Mouse (Mus musculus) left cerebral cortex, adult 18-20 months (tissue): ENCODE data around the gene 5031439G07Rik. TPM values are rescaled to one million over a fixed set of nuclear protein-coding genes. Genes with fewer than 3 reads are reported as not detected.
"Not testable (repeated sequence)": the region's sequence is repeated elsewhere in the genome, so short reads cannot be mapped to it uniquely, and the experiment has no call there.

Experiments
- DNase-seq, 2 experiments: peaks; one replicate each; pipeline ENCODE4 v3.0.0; 2021 to 2022; ENCODE audit warnings: low spot score in 2 of 2, mixed read lengths in 1 of 2
- long read RNA-seq, 2 experiments: library from polyadenylated mRNA; stranded (forward); transcript quantifications; one replicate each; pipeline ENCODE4 v2.0.0; 2021
- total RNA-seq, 2 experiments: library from RNA; stranded (reverse); gene quantifications; 2 replicates each; pipeline ENCODE4 v1.2.3; 2021

Gene 5031439G07Rik
- 10 to 100 TPM; 90.8 to 94.2 TPM for total RNA-seq
- long read RNA-seq, experiment 1, full-length matches to known transcripts, result 51 of 131 reads
- long read RNA-seq, experiment 1, partial matches to known transcripts, result 56 of 131 reads
- long read RNA-seq, experiment 1, other reads (novel, unspliced or antisense), result 24 of 131 reads
- long read RNA-seq, experiment 2, full-length matches to known transcripts, result 21 of 60 reads
- long read RNA-seq, experiment 2, partial matches to known transcripts, result 28 of 60 reads
- long read RNA-seq, experiment 2, other reads (novel, unspliced or antisense), result 11 of 60 reads

DNA sequence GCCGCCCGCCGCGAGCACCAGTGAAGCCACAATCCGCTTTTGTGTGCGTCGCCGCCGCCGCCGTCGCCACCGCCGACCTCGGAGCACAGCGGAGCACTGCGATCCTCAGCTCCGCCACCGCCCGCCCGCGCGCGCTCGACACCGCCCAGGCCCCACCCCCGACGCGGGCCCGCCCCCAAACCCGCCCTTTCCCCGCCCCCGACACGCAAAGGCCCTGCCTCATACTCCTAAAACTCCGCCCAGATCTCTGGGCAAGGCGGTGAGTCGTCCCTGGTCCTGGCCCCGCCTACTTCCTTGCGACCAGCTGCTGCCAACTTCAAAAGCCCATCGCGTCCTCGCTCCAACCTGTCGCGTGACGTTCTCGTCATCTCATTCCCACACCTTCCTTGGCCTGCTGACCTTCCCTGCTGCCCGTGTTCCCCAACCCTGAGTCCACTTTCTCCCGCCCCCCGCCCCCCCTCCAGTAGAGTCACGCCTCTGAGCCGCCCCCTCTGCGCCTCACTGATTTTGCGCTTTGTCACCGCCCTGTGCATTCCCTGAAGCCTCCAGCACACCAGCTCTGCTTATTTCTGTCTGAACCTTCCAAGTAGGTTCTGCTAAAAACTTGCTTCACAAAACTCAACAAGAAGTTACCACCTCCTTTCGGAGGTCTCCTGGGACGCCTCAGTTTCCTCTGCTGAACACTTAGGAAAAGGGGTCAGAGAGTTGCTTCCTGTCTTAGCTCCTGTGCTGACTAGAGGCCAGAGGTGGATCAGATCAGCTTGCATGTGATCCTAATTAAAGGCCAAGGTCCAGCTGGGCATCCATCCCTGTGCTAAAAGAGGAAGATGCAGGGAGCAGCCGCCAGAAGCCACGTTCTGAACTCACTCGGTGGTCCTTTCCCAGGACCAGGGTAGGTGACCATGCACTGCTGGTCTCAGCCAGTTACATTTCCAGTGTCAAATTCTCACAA is at the start of gene 5031439G07Rik:
Gene 5031439G07Rik (minus strand): TSS at position 678 of the 952 bp plus-strand sequence.
- peak; percentile 77 to 87 for DNase-seq

DNA sequence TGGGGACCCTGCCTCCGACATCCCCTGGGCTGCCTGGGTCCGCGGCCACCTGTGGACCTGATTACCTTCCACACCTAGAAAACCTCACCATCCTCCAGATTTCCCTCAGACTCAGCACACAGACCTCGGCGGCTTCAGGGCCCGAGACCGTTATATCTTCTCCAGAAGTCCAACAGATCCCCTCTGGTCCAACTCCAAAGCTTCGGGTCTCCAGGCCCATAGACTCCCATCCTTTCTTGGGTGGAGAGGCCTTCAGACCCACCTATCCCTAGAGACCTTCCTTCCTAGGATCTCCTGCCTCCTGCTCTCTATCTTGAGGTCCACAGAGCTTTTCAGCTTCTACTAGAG is 49.0 kb upstream of the 5031439G07Rik start:
- DNase-seq, result peak in 1 of 2 experiments; percentile 9

DNA sequence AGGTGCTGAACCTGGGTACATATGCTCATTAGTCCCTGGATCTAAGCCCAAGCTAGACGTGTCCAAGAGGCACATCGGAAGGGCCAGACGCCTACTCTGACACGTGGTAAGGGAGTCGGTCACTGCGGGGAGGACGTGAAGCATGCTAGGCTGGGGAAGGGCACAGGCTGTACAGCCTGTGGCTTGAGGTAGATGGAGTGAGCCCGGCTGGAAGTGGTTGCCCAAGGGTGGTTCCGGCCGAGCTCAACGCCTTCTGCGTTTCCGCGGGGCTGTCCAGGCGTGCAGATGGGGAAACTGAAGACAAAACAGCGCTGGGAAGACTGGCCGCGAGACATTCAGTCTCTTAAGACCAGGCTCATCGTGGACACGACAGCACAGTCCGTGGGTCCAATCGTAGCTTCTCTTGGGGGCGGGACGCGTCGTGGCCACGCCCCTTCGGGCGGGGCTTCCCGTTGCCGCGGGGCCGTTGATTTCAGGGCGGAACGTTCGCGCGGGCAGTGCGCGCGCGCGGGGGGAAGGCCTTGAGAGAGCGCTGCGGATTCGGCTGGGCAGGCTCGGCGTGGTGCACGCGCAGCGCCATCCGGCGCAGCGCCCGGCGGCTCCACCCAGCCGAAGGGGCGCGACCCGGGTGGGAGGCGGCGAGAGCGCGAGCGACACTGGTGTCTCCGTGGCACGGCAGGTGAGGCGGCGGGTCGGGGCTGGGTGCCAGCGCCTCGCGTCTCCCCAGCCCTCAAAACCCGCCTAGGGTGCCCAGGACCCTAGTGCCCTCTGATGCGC is 48.4 kb upstream of the 5031439G07Rik start:
- peak; percentile 94 to 98 for DNase-seq

DNA sequence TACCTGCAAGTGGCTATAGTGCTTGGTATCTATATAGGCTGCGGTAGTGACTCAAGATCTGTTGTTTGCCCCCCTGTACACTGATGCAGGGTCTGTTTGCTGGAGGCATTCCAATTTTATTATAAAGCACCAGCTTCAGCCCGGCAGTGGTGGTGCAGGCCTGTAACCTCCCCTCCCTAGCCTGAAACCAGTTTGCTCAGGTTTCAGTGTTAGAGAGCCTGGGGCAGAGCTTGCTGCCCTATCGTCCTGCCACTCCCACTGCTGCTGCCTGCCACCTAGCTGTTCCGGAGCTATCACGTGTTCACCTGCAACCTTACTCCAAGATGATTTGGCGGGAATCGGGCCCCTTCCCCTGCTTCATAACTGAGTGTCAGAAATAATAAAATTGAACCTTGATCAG is 45.6 kb upstream of the 5031439G07Rik start:
- not testable (repeated sequence) for DNase-seq

DNA sequence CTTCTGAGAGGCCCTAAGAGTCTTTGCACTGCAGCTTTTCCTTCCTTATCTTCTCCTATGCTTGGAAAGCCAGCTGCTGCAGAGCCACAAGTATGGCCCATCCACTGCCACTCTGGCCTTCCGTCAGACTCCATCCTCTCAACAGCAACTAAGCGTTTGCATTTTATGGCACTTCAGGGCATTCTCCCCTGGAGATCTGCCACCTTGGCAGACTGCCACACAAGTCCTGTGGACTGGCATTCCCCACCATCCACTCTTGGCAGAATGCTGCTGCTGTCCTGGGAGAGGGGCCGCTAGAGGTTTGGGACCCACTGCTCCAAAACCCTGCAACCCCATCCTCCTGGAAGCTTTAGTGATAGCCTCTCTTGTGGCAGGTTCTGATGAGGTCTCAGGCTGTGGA is 43.5 kb upstream of the 5031439G07Rik start:
- no peak for DNase-seq

DNA sequence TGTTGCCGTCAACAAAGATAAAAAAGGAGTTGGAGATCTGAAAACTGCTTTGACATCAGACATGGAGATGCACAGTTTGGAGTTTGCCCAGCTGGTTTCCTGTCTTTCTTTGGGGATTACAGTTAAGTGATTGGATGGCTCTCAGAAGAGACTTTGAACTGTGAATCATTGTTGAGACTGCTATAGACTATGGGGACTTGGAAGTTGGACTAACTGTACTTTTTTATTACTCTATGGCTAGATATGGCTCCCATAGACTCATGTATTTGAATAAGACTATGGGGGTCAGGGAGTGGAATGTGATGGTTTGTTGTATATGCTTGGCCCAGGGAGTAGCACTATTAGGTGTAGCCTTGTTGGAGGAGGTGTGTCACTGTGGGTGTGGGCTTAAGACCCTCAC is 42.3 kb upstream of the 5031439G07Rik start:
- not testable (repeated sequence) for DNase-seq

DNA sequence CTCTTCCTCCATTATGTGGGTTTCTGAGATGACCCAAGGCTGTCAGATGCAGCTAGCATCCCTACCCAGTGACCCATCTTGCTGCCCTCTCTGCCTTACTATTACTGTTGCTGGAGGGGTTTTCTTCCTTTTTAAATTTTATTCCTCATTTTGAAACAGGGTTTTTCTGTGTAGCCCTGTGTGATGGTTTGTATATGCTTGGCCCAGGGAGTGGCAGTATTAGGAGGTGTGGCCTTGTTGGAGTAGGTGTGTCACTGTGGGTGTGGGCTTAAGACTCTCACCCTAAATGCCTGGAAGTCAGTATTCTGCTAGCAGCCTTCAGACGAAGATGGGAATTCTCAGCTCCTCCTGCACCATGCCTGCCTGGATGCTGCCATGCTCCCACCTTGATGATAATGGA is 40.3 kb upstream of the 5031439G07Rik start, which contains the start of gene Fam118a:
Gene Fam118a (plus strand): TSS at position 301 of the 400 bp plus-strand sequence.
- not testable (repeated sequence) for DNase-seq

DNA sequence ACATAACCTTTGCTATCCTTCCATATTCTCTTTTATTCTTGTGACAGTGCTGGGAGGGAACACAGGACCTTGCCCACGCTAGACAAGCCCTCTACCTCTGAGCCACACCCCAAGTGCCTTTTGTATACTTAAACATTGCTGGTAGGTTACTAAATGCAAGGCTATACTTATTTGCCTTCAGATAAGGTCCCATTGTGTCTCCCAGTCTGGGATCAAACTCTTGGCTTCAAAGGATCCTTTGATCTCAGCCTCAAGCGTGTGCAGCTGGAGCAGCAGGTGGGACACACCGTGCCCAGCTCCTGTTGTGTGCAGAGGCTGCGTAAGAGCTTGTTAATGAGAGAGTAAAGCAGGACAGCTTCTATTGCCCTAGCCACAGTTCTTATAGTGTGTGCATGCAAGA is 39.4 kb upstream of the 5031439G07Rik start:
- no peak for DNase-seq

DNA sequence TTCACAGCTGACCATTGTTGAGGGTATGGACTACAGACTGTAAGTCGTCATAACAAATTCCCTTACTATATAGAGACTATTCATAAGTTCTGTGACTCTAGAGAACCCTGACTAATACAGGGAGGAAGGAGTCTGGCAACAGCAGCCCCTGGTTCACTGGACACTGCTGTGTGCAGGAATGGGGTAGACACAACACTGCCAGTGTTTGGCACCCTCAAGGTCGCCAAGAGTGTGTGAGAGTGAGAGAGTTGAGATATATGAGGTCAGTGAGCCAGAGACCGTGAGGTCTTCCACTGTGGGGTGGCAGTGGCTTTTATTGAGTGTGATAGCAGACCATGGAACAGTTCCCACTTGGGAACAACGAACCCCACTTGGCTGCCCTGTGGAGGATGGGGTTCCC is 37.8 kb upstream of the 5031439G07Rik start:
- DNase-seq, result no peak

DNA sequence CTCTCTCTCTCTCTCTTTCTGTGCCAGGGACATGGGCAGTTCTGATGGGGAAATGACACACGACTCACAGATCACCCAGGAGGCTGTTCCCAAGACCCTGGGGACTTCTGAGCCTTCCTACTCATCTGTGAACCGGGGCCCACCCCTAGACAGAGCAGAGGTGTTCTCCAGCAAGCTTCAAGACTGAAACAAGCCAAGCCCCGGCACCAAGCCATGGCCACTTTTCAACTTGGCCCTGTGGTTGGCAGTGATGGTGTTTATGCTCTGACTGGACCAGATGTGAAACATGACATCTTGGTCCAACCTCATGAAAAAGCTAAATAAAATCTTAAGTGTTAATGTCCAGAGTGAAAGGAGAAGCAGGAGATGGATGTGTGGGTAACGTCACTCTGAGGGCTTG is 33.9 kb upstream of the 5031439G07Rik start:
- no peak for DNase-seq

DNA sequence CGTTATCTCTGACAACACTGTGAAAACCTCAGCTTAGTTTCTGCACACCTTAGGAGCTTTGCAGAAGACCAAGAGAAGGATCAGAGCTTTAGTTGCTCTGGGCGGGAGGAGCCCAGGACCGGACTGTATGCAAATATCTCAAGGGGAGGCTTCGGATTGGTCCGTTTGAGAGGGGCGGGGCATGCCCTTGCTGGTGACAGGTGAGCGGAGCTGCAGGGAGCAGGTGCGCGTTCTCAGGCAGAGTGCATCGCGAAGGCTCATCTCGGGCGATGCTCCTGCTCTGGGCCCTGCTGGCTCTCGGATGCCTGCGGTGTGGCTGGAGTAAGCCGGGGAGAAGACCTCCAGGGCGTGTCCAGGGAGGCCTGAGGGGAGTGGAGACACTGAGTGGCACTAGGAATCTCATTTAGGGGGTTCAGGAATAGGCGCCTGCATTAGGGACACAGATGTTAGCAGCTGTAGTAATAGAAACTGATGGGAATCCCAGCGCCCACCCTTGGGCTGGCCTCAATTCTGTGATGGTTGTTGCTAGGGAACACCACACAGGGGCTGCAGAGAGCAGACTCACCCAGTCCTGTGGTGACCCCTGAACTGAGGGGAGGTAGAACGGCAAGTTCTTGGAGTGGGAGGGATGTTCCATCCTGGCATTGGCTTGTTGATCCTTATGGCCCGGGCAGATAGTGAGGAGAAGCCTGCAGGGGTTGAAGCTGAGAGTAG is 28.8 kb upstream of the 5031439G07Rik start, which contains the start of gene Upk3a:
Gene Upk3a (plus strand): TSS at position 191 of the 714 bp plus-strand sequence.
- DNase-seq, result no peak

DNA sequence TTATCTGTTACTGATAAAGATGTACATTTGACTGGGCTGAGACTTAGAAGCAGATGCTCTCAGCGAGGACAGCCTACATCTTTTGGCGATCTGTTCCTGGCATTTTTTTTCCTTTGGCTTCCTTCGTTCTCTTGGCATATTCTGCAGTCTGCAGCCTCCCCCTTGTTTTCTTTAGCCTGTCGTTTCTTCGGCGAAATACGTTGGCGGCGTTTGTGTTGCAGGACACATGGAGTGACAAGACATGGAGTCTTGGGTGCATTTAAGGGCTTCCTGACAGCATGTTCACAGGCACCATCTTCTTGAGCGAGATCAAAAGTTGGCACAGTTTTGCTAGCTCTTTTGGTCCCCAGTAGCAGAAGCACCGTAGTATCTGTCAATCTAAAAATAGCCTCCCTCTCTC is 27.4 kb upstream of the 5031439G07Rik start:
- DNase-seq, result peak; percentile 57 to 77

DNA sequence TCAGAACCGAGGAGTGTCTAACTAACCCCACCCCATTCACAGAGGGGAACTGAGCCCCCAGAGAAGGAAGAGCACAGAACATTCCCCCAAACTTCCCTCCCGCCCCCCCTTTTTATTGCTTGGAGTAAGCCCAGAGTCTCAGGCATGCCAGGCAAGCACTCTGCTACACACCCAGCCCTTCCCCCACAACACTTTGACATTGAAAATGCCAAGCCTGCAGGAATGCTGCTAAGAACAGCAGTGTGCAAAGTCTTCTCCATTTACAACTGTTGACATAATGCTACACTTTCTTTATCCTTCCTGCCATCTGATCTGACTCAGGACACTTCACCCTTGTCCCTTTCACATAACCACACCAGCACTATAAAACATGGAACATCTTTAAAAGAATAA is 24.3 kb upstream of the 5031439G07Rik start:
- no peak for DNase-seq

DNA sequence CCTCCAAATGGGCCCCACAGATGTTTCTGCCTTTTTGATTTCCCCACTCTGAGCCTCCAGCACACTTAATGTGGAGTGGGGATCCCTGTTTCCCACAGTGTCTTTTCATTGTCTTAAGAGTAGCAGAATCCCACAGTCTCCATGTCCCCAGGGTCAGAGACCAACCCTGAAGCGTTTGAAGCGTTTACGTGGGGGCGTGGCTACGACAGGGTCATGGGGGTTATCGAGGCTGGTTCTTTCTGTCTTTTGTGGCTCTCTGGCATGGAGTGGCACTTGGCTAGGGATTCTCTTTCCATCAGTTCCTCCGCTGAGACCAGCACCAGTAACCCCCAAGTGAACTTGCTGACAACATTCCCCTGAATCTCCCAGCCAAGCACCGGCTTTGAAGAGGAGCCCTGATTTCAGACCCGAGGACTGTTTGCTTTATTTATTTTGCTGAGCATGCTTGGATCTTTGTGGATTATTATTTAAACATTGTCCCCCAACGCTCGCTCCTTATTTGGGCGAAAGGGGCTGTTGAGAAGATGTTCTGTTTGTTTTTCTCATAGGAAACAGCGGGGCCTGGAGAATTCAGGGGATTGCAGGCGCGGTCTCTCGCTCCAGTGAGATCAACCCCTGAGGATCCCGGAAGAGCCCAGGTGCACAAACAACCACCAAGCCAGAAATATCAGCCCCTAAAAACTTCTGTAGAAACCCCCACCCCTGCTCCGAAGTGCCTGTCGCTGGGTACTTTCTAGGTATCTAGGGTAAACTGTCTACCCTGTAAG is 23.7 kb upstream of the 5031439G07Rik start:
- no peak for DNase-seq

DNA sequence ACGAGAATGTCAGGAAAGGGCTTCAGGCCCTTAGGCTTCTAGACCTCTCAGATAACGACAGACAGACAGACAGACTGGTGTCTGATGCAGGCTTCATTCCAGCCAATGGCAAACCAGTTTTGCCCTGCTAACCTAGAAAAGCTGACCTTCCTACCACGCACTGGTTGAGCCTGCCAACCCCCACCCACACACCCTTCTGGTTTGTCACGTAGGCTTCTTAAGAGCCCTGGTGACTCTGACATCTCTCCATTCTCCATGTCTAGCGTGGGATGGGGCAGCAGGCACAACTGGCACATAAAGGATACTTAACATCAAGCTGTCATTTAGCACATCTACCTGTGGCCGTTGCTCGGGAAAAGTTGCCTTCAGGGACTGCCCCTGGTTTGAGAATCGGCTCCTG is 21.3 kb upstream of the 5031439G07Rik start:
- DNase-seq, result no peak

DNA sequence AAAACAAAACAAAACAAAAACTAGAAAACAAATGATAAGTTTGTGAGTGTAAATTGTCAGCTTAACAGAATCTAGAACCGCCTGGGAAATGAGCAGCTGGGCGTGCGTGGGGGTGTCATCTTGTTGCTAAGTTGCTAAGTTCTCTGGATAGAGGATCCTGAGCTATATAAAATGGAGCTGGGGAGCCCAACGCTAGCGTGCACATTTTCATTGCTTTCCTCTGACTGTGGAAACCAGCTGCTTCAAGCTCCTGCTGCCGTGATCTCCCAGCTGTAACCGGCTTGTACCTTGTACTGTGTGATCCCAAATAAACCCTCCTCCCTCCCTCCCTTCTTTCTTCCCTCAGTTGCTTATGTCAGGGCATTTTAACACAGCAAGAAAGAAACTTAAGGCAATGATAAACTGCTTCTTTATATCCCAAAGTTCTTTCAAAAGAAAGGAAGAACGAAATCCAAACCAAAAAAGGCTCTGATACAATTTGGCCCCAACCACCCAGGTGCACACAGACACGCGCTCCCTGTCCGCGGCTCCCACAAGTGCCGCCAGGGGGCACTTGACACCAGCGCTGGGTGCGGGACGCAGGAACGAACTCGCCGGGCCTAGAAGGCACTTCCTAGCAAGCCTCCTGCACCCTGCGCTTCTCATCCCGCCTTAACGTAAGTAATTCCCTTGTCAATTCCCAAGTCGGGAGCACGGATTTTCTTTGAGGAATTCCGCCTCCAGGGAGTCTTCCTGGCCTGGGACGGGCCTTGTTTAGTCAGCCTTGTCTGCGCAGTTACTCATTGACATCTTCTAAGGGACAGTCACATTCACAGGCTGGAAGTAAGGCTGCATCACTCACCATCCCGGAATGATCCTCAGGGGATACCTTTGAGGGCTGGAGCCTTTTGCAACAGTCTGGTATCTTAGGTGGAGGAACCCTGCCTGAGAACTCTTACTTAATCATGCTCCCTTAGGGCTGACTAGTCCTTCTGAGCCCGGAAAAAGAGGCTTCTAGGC is 12.9 kb upstream of the 5031439G07Rik start:
- DNase-seq, result peak; percentile 79 to 80

DNA sequence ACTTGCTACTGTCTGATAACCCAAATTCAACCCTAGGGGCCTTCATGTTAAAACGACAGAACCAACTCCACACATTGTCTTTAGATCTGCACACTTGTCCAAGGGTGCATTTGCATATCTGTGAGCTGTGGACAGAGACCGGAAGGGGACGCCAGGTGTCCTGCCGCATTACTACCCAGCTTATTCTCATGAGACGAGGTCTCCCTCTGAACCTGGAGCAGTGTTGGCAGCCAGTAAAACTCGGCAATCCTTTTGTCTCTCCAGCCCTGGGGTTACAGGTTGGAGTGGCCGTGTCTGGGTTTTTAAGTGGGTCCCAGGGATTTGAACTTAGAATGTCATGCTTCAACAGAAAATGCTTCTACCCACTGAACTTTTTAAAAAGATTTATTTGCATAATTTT is 11.6 kb upstream of the 5031439G07Rik start:
- no peak for DNase-seq

DNA sequence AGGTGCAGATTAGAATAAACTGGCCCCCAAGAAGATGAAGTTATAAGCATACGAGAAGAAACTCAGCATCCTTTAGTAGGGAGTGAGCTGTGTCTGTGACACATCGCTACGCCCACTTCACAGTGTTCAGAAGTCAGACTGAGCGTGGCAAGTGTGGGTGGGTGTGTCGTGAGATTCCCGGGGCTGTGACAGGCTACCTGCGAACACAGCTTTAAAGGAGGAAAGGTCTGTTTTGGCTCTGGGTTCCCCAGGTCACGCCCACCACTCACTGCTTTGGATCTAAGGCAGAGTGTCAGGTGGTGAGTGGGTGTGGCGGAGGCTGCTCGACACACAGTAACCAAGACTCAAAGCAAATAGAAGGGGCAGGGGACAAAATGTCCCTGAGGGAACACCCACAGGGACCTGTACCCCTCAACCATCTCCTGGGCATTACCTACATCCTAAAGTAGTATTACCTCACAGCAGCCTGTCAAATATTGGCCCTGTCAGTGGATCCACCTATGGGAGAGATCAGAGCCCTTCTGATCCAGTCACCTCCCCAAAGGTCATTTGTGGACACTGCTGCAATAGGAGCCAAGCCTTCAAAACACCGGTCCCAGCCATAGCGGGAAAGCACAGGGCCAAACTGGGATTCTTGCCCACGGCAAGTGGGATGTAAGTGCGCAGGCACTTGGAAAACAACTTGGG is 9.6 kb upstream of the 5031439G07Rik start:
- DNase-seq, result peak; percentile 72 to 87
